Mouse (Mus musculus): ENCODE results near the gene Rassf7. TPM values are rescaled to one million over a fixed set of nuclear protein-coding genes. Genes with fewer than 3 reads are reported as not detected.

The Rassf7 gene
- polyA plus RNA-seq (2015; fragmentation: Nextera tagmentation; extraction: Ambion mirVana) = 61.5 and 62.5 TPM in 2 replicates

GRCm38 (mm10) chr7:141215101-141215879 is at the start of gene Rassf7:
Gene Rassf7 (plus strand): TSS chr7:141215860.
- DNase-seq (ENCODE audit: low spot score) (peak; percentile 98), ATAC-seq (replicated peaks; ENCODE audit: low FRiP score, low read depth) (peak; percentile 90)
- peak within 1 kb of the TSS; percentile 97 for H3K27ac ChIP-seq
- peak within 1 kb of the TSS; percentile 67 for H3K9ac ChIP-seq (ENCODE audit: low read depth, low read length)
- no peak for TF ChIP-seq CTCF (IDR thresholded peaks at IDR 0.05; ENCODE audit: low read depth)
- no peaks in the 10 kb centered on the region for H3K9me3 ChIP-seq (replicated peaks; ENCODE audit: low read length)
- peaks cover 29% of the 10 kb centered on the region; the same call in 1 of the 2 replicates for H3K4me1 ChIP-seq (replicated peaks; ENCODE audit: insufficient read depth, low read length)
- H3K4me2 ChIP-seq (ENCODE audit: low read length) = peak within 1 kb of the TSS; percentile 93
- no peaks in the 10 kb centered on the region for H3K27me3 ChIP-seq (ENCODE audit: insufficient read depth, low read length)
- peak within 1 kb of the TSS; percentile 62 for H3K4me3 ChIP-seq (replicated peaks; ENCODE audit: low read depth, low read length)
- 1% methylated on average over 41 of the region's 41 CpGs for WGBS
- no peaks in the 10 kb centered on the region for H3K36me3 ChIP-seq (ENCODE audit: insufficient read depth, low read length)

GRCm38 (mm10) chr7:141167901-141168517 is 47.7 kb upstream of the Rassf7 start:
- Histone ChIP-seq H3K9ac (ENCODE audit: low read depth, low read length) (peak overlapping the region; percentile 81), H3K27me3 (ENCODE audit: insufficient read depth, low read length) (no peaks in the 10 kb centered on the region), H3K4me3 (replicated peaks; ENCODE audit: low read depth, low read length) (peak overlapping the region; percentile 66), H3K9me3 (replicated peaks; ENCODE audit: low read length) (no peaks in the 10 kb centered on the region), H3K4me2 (ENCODE audit: low read length) (peak overlapping the region; percentile 78), H3K27ac (peak overlapping the region; percentile 82), H3K4me1 (replicated peaks; ENCODE audit: insufficient read depth, low read length) (peaks cover 8% of the 10 kb centered on the region), H3K36me3 (ENCODE audit: insufficient read depth, low read length) (peaks cover 28% of the 10 kb centered on the region)
- TF ChIP-seq CTCF (IDR thresholded peaks at IDR 0.05; ENCODE audit: low read depth) = no peak
- WGBS = 5% methylated on average over 7 of the region's 7 CpGs
- ATAC-seq (replicated peaks; ENCODE audit: low FRiP score, low read depth) = 0 out of 2 replicates have a peak, but pooled peaks have one; percentile 8
- peak; percentile 62 for DNase-seq (ENCODE audit: low spot score)

GRCm38 (mm10) chr7:141168518-141168953 is 47.1 kb upstream of the Rassf7 start:
- peak; percentile 88 for DNase-seq (ENCODE audit: low spot score)
- H3K4me2 ChIP-seq (ENCODE audit: low read length) = peak overlapping the region; percentile 78
- peak overlapping the region; percentile 81 for H3K9ac ChIP-seq (ENCODE audit: low read depth, low read length)
- peaks cover 23% of the 10 kb centered on the region for H3K36me3 ChIP-seq (ENCODE audit: insufficient read depth, low read length)
- H3K27ac ChIP-seq = peak overlapping the region; percentile 82
- H3K4me3 ChIP-seq (replicated peaks; ENCODE audit: low read depth, low read length) = peak overlapping the region; percentile 66
- 0 out of 2 replicates have a peak, but pooled peaks have one; percentile 31 for ATAC-seq (replicated peaks; ENCODE audit: low FRiP score, low read depth)
- H3K27me3 ChIP-seq (ENCODE audit: insufficient read depth, low read length) = no peaks in the 10 kb centered on the region
- WGBS = 1% methylated on average over 22 of the region's 22 CpGs
- TF ChIP-seq CTCF (IDR thresholded peaks at IDR 0.05; ENCODE audit: low read depth) = no peak
- H3K9me3 ChIP-seq (replicated peaks; ENCODE audit: low read length) = no peaks in the 10 kb centered on the region
- peaks cover 8% of the 10 kb centered on the region for H3K4me1 ChIP-seq (replicated peaks; ENCODE audit: insufficient read depth, low read length)

- no peaks in the 10 kb centered on the region for H3K27me3 ChIP-seq (ENCODE audit: insufficient read depth, low read length)
- H3K4me1 ChIP-seq (replicated peaks; ENCODE audit: insufficient read depth, low read length) = peaks cover 8% of the 10 kb centered on the region
- H3K4me3 ChIP-seq (replicated peaks; ENCODE audit: low read depth, low read length) = no peak overlapping the region
- peaks cover 15% of the 10 kb centered on the region for H3K36me3 ChIP-seq (ENCODE audit: insufficient read depth, low read length)
- H3K9ac ChIP-seq (ENCODE audit: low read depth, low read length) = no peak overlapping the region
- H3K27ac ChIP-seq = 0 out of 2 replicates have a peak overlapping the region, but pooled peaks have one; percentile 82
- DNase-seq (ENCODE audit: low spot score) (no peak), ATAC-seq (replicated peaks; ENCODE audit: low FRiP score, low read depth) (no peak)
- TF ChIP-seq CTCF (IDR thresholded peaks at IDR 0.05; ENCODE audit: low read depth) = no peak
- H3K4me2 ChIP-seq (ENCODE audit: low read length) = no peak overlapping the region; the same call in 1 of the 2 replicates
- no peaks in the 10 kb centered on the region for H3K9me3 ChIP-seq (replicated peaks; ENCODE audit: low read length)
- WGBS = 83% methylated on average over 1 of the region's 1 CpGs
Observed at GRCm38 (mm10) chr7:141169300-141169699, 46.4 kb upstream of the Rassf7 start.

- ATAC-seq (replicated peaks; ENCODE audit: low FRiP score, low read depth) (no peak), DNase-seq (ENCODE audit: low spot score) (no peak)
- no peaks in the 10 kb centered on the region for H3K27me3 ChIP-seq (ENCODE audit: insufficient read depth, low read length)
- TF ChIP-seq CTCF (IDR thresholded peaks at IDR 0.05; ENCODE audit: low read depth) = no peak
- H3K27ac ChIP-seq = no peak overlapping the region
- no peak overlapping the region for H3K4me2 ChIP-seq (ENCODE audit: low read length)
- H3K9me3 ChIP-seq (replicated peaks; ENCODE audit: low read length) = no peaks in the 10 kb centered on the region
- no peak overlapping the region for H3K9ac ChIP-seq (ENCODE audit: low read depth, low read length)
- peaks cover 8% of the 10 kb centered on the region for H3K4me1 ChIP-seq (replicated peaks; ENCODE audit: insufficient read depth, low read length)
- H3K4me3 ChIP-seq (replicated peaks; ENCODE audit: low read depth, low read length) = no peak overlapping the region
- H3K36me3 ChIP-seq (ENCODE audit: insufficient read depth, low read length) = peaks cover 11% of the 10 kb centered on the region
Observed at GRCm38 (mm10) chr7:141169866-141170265, 45.8 kb upstream of the Rassf7 start.

All from kidney, postnatal 0 days (tissue).